Mouse (Mus musculus): Measurements from ENCODE around the gene Mcrip1. TPM values are rescaled to one million over a fixed set of nuclear protein-coding genes. Genes with fewer than 3 reads are reported as not detected.

The Mcrip1 gene
- polyA plus RNA-seq, 1 experiment from 2014 or later, result 59.2 TPM

DNA sequence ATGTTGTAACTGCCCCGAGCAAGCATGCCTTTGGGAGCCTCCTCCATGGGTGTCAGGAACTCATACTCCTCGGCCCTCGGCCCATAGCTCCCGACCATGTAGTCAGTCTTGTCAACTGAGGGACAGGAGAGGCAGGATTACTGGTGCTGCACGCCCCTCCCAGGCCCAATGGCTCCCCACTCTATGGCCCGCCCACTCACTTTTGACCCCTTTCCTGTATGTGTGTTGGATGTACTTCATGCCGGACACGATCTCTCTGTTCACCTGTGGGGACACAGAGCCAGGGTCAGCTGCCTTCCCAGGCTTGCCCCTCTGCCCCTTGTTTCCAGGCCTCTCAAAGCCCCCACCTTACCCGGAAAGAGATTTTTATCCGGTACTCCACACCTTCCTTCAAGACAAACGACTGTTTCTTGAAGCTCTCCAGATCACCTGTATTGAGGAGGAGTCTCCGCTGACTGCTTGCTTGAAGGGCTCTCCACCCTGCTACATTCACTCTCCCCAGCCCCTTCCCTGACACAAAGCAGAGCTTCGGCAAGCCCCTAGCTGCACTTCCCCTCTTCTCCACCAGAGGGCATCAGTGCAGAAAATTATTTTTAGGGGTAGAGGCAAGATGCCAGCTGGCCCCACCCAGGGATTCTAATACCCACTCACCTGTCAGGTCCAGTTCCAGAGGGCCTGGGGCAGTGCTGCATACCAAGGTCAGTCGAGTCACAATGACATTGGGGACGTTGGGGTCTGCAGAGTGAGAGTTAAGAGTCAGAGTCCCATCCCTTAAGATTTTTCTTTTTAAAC, 30.0 kb upstream of the Mcrip1 start:
- Histone ChIP-seq H3K36me3 (replicated peaks; ENCODE audit: insufficient read depth, low read length) (peaks cover 24% of the 10 kb centered on the region), H3K4me2 (ENCODE audit: low read depth, low read length) (peak overlapping the region; percentile 90), H3K4me1 (ENCODE audit: insufficient read depth) (peaks cover 43% of the 10 kb centered on the region), H3K9ac (replicated peaks) (peak overlapping the region; percentile 90; the same call in 1 of the 2 replicates), H3K27me3 (ENCODE audit: insufficient read depth, low read length) (no peaks in the 10 kb centered on the region), H3K4me3 (ENCODE audit: low read depth, low read length) (peak overlapping the region; percentile 76), H3K9me3 (ENCODE audit: low read length) (no peaks in the 10 kb centered on the region), H3K27ac (ENCODE audit: low read depth) (peak overlapping the region; percentile 94)
- WGBS (ENCODE audit: insufficient replicate concordance), result 50% methylated on average over 15 of the region's 15 CpGs
- TF ChIP-seq CTCF (IDR thresholded peaks at IDR 0.05; ENCODE audit: low read depth) (peak; percentile 94), EP300 (IDR thresholded peaks at IDR 0.05; ENCODE audit: low read depth) (no peak)
- ATAC-seq, result no peak
- DNase-seq, result peak; percentile 83

DNA sequence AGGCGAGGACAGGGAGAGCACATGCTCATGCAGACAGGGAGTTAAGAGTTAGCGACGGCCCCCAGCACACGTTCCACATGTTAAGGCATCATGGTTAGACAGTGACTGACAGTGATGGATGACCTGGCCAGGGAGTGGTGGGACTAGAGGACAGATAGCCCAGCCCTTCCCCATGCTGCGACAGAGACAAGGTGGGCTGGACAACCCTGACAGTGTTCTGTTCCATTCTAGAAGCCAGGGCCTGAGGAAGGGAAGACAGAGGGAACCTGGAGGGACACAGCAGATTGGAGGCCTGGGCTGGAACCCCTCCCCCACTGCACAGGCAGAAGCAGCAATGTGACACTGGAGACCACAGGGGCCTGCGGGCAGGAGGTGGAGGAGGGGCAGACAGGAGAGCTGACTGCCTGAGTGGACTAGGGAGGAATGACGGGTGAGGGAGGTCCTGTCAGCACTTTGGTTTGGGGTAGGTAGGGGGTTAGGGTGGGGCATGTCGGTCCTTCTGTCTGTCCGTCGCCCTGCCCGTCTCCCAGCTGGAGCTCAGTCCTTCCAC, 29.2 kb upstream of the Mcrip1 start:
- H3K9me3 ChIP-seq (ENCODE audit: low read length), result no peaks in the 10 kb centered on the region
- H3K36me3 ChIP-seq (replicated peaks; ENCODE audit: insufficient read depth, low read length), result peaks cover 24% of the 10 kb centered on the region
- WGBS (ENCODE audit: insufficient replicate concordance), result 81% methylated on average over 11 of the region's 11 CpGs
- TF ChIP-seq CTCF (IDR thresholded peaks at IDR 0.05; ENCODE audit: low read depth), result no peak
- no peak for TF ChIP-seq EP300 (IDR thresholded peaks at IDR 0.05; ENCODE audit: low read depth)
- H3K4me3 ChIP-seq (ENCODE audit: low read depth, low read length), result no peak overlapping the region
- DNase-seq, result no peak
- H3K27me3 ChIP-seq (ENCODE audit: insufficient read depth, low read length), result no peaks in the 10 kb centered on the region
- ATAC-seq, result no peak
- peak overlapping the region; percentile 97 for H3K27ac ChIP-seq (ENCODE audit: low read depth)
- peak overlapping the region; percentile 59; the same call in 1 of the 2 replicates for H3K9ac ChIP-seq (replicated peaks)
- peak overlapping the region; percentile 66; the same call in 1 of the 2 replicates for H3K4me2 ChIP-seq (ENCODE audit: low read depth, low read length)
- H3K4me1 ChIP-seq (ENCODE audit: insufficient read depth), result peaks cover 48% of the 10 kb centered on the region

DNA sequence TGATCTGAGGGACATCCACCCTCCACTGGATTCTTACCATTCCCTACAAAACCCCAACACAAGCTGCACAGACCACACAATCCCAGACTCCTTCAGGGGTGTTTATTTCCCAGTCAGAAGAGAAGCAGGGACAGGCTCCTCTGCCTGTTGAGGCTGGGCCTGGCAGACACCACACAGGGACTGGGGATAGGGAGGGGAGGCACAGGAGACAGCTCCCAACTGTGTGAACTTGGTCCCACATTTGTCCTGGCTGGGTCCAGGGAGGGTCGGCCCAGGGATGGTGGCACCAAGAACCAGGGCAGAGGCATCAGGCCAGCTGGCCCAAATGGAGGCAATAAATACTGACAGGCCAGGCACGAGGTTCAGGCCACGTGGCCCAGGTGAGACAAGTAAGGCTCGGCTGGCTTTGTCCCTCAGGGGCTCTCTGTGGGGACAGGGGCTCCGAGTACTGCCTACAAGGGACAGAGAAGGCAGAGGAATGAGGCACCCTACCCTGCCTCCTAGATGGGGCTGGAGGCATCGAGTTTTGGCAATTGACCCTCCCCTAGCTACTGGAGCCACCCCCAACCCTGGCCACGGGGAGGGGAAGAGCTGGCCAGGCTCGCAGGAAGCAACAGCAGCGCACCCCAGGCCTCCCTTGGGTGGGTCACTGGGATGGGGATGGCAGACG, 28.6 kb upstream of the Mcrip1 start:
- whole genome bisulfite sequencing (ENCODE audit: insufficient replicate concordance), result 75% methylated on average over 10 of the region's 10 CpGs
- H3K27ac ChIP-seq (ENCODE audit: low read depth), result peak overlapping the region; percentile 97
- peaks cover 24% of the 10 kb centered on the region for H3K36me3 ChIP-seq (replicated peaks; ENCODE audit: insufficient read depth, low read length)
- H3K4me2 ChIP-seq (ENCODE audit: low read depth, low read length), result peak overlapping the region; percentile 66
- H3K27me3 ChIP-seq (ENCODE audit: insufficient read depth, low read length), result no peaks in the 10 kb centered on the region
- ATAC-seq (no peak), DNase-seq (no peak)
- peaks cover 48% of the 10 kb centered on the region for H3K4me1 ChIP-seq (ENCODE audit: insufficient read depth)
- peak overlapping the region; percentile 59 for H3K9ac ChIP-seq (replicated peaks)
- H3K9me3 ChIP-seq (ENCODE audit: low read length), result no peaks in the 10 kb centered on the region
- no peak for TF ChIP-seq EP300 (IDR thresholded peaks at IDR 0.05; ENCODE audit: low read depth)
- no peak for TF ChIP-seq CTCF (IDR thresholded peaks at IDR 0.05; ENCODE audit: low read depth)
- H3K4me3 ChIP-seq (ENCODE audit: low read depth, low read length), result peak overlapping the region; percentile 6; the same call in 1 of the 2 replicates

DNA sequence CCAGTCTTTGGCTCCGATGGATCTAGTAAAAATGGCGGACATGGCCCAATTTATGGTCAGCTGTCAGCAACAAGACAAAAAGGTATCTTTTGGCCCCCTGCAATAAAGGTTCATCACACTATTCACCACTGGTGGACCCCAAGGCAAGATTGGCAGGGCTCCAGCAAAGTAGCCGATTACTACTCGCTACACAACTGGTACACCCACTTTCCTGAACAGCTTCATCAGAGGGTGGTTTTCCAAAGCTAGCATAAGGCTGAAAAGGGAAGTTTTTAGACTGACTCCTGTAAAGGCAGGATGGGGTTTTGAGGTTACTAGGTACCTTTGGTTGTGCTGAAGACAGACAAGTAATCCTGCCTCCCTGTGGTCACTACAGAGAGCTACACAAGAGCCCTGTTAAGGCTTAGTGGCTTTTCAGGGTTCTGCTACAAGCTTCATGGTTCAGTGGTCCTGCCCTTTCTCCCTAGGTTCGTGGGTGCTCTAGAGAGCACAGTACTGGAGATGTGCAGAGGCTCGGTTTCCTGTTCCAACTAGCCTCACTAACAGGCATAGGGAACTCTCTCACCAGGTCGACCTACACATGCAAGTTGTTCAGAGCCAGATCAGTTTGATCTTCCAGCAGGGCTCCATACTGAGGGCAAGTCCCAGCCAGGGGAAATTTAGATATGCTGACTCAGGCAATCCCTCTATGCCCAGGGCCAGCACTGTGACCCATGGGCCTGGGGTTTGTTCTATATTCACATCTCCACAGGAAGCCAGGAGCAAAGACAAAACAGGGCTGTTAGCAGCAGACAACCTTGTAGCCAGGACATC, 27.9 kb upstream of the Mcrip1 start:
- Histone ChIP-seq H3K9me3 (ENCODE audit: low read length) (no peaks in the 10 kb centered on the region), H3K27me3 (ENCODE audit: insufficient read depth, low read length) (no peaks in the 10 kb centered on the region), H3K4me2 (ENCODE audit: low read depth, low read length) (peak overlapping the region; percentile 66), H3K4me1 (ENCODE audit: insufficient read depth) (peaks cover 47% of the 10 kb centered on the region), H3K4me3 (ENCODE audit: low read depth, low read length) (peak overlapping the region; percentile 31), H3K36me3 (replicated peaks; ENCODE audit: insufficient read depth, low read length) (peaks cover 24% of the 10 kb centered on the region), H3K9ac (replicated peaks) (peak overlapping the region; percentile 59), H3K27ac (ENCODE audit: low read depth) (peak overlapping the region; percentile 97)
- DNase-seq (no peak), ATAC-seq (no peak)
- WGBS (ENCODE audit: insufficient replicate concordance), result 74% methylated on average over 7 of the region's 7 CpGs
- TF ChIP-seq EP300 (IDR thresholded peaks at IDR 0.05; ENCODE audit: low read depth) (no peak), CTCF (IDR thresholded peaks at IDR 0.05; ENCODE audit: low read depth) (peak; percentile 60)

DNA sequence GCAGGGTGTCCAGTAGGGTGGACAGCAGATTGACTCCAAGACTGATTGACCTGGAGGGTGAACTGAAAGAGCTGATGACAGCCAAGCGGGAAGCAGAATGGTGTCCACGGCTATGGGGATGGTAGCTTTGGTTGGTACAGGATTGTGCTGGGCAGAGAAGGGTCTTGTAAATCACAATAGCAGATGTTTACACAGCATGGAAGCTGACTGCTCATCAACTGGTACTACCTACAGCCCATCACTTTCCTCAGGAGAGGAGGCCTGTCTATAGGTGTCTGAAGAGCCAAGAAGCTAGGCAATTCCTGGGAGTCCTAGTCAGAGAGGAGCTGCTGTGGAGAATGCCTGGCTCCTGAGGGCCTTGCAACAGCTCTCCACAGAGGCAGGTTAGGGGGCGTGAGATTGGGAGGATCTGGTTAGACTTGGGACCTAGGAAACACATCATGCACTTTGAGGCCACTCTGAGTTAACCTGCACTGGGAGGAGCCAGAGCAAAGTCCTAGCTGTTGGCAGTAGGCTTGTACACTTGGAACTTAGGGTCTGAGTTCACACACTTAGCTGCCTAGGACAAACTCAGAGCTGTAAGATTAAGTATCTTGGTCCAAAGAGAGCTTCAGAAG, 26.9 kb upstream of the Mcrip1 start:
- Histone ChIP-seq H3K27ac (ENCODE audit: low read depth) (peak overlapping the region; percentile 97), H3K9ac (replicated peaks) (peak overlapping the region; percentile 56), H3K27me3 (ENCODE audit: insufficient read depth, low read length) (no peaks in the 10 kb centered on the region), H3K4me3 (ENCODE audit: low read depth, low read length) (peak overlapping the region; percentile 31; the same call in 1 of the 2 replicates), H3K36me3 (replicated peaks; ENCODE audit: insufficient read depth, low read length) (peaks cover 24% of the 10 kb centered on the region), H3K4me1 (ENCODE audit: insufficient read depth) (peaks cover 44% of the 10 kb centered on the region), H3K4me2 (ENCODE audit: low read depth, low read length) (peak overlapping the region; percentile 66), H3K9me3 (ENCODE audit: low read length) (no peaks in the 10 kb centered on the region)
- WGBS (ENCODE audit: insufficient replicate concordance), result 76% methylated on average over 3 of the region's 3 CpGs
- peak; percentile 14 for ATAC-seq
- TF ChIP-seq EP300 (IDR thresholded peaks at IDR 0.05; ENCODE audit: low read depth) (peak; percentile 88), CTCF (IDR thresholded peaks at IDR 0.05; ENCODE audit: low read depth) (no peak)
- peak; percentile 64 for DNase-seq

Measured in liver, postnatal 0 days (tissue).